In genomic region chr2:30238906-30239465, GRCm38 (mm10) we compare ENCODE assay signal across 8 mouse cellular contexts. TPM values are rescaled to one million over a fixed set of nuclear protein-coding genes. Genes with fewer than 3 reads are reported as not detected.
A peak's percentile ranks its signal among the peaks of the same experiment; 100 is the strongest.
DNase-seq lines count a peak whose midpoint lies in the region; ATAC-seq lines count a peak whose summit lies in the region.
"Had no signal": no experiment of that assay in that cellular context is flagged by ENCODE, and none has a peak within 500 bp of the region (broad histone marks: within the 10 kb centered on the region; RNA-seq: fewer than 3 reads in every experiment).

No protein-coding gene starts in this region.

- no peak for ATAC-seq in neural tube, embryonic 11.5 days (ENCODE audit: insufficient read depth, low FRiP score, low TSS enrichment)
- ATAC-seq in heart, embryonic 11.5 days (replicated peaks; ENCODE audit: insufficient number of reproducible peaks, low FRiP score, low TSS enrichment): no peak
- ATAC-seq in liver, embryonic 11.5 days (replicated peaks; ENCODE audit: low FRiP score): no peak

- 74% methylated on average over 3 of the region's 3 CpGs for WGBS in neural tube, embryonic 11.5 days
- WGBS in heart, embryonic 11.5 days (ENCODE audit: insufficient replicate concordance): 61% methylated on average over 3 of the region's 3 CpGs
- WGBS in liver, embryonic 11.5 days: 80% methylated on average over 3 of the region's 3 CpGs

- H3K9ac ChIP-seq in neural tube, embryonic 11.5 days (ENCODE audit: low read length): peak overlapping the region; percentile 90
- H3K9ac ChIP-seq in heart, embryonic 11.5 days (ENCODE audit: low read depth, low read length): peak overlapping the region; percentile 94
- H3K9ac ChIP-seq in liver, embryonic 11.5 days (ENCODE audit: low read depth, low read length): peak overlapping the region; percentile 90

- H3K9me3 ChIP-seq in neural tube, embryonic 11.5 days (ENCODE audit: control insufficient read depth, low read length): no peaks in the 10 kb centered on the region
- H3K9me3 ChIP-seq in heart, embryonic 11.5 days (replicated peaks; ENCODE audit: control insufficient read depth, low read length): no peaks in the 10 kb centered on the region
- no peaks in the 10 kb centered on the region for H3K9me3 ChIP-seq in liver, embryonic 11.5 days (ENCODE audit: control insufficient read depth, low read length)

- peak overlapping the region; percentile 85 for H3K4me2 ChIP-seq in neural tube, embryonic 11.5 days (ENCODE audit: low read depth)
- peak overlapping the region; percentile 97 for H3K4me2 ChIP-seq in heart, embryonic 11.5 days
- H3K4me2 ChIP-seq in liver, embryonic 11.5 days: peak overlapping the region; percentile 96

- H3K27me3 ChIP-seq in neural tube, embryonic 11.5 days (ENCODE audit: control insufficient read depth, insufficient read depth, low read length): no peaks in the 10 kb centered on the region
- H3K27me3 ChIP-seq in heart, embryonic 11.5 days (ENCODE audit: control insufficient read depth, insufficient read depth, low read length): no peaks in the 10 kb centered on the region
- no peaks in the 10 kb centered on the region for H3K27me3 ChIP-seq in liver, embryonic 11.5 days (replicated peaks; ENCODE audit: control insufficient read depth, insufficient read depth, low read length)

- H3K27ac ChIP-seq in neural tube, embryonic 11.5 days (ENCODE audit: low read depth, low read length): no peak overlapping the region
- H3K27ac ChIP-seq in heart, embryonic 11.5 days (ENCODE audit: low read depth, low read length): peak overlapping the region; percentile 18
- H3K27ac ChIP-seq in liver, embryonic 11.5 days (ENCODE audit: low read depth, low read length): peak overlapping the region; percentile 1; the same call in 1 of the 2 replicates

- DNase-seq in neural tube, embryonic 11.5 days (ENCODE audit: low spot score): no peak
- no peak for DNase-seq in neural tube, embryonic 10.5 days (ENCODE audit: extremely low spot score, low spot score)
- DNase-seq in liver, embryonic 11.5 days (ENCODE audit: low spot score): no peak
- DNase-seq in urinary bladder, postnatal 14 days (ENCODE audit: low spot score): no peak
- DNase-seq in right cerebral cortex, adult 2 months (ENCODE audit: low spot score in 2 of 2): no peak
- DNase-seq in adipocyte (ENCODE audit: low spot score): no peak

- peaks cover 15% of the 10 kb centered on the region for H3K4me1 ChIP-seq in neural tube, embryonic 11.5 days (ENCODE audit: control insufficient read depth, insufficient read depth, low read length)
- peaks cover 38% of the 10 kb centered on the region for H3K4me1 ChIP-seq in heart, embryonic 11.5 days (ENCODE audit: control insufficient read depth, insufficient read depth, low read length)
- peaks cover 27% of the 10 kb centered on the region for H3K4me1 ChIP-seq in liver, embryonic 11.5 days (replicated peaks; ENCODE audit: control insufficient read depth, insufficient read depth, low read length)

- peaks cover 6% of the 10 kb centered on the region for H3K36me3 ChIP-seq in neural tube, embryonic 11.5 days (ENCODE audit: control insufficient read depth, insufficient read depth, low read length)
- H3K36me3 ChIP-seq in heart, embryonic 11.5 days (ENCODE audit: control insufficient read depth, insufficient read depth, low read length): peaks cover 12% of the 10 kb centered on the region
- H3K36me3 ChIP-seq in liver, embryonic 11.5 days (ENCODE audit: control insufficient read depth, insufficient read depth, low read length): peaks cover 2% of the 10 kb centered on the region; the same call in 1 of the 2 replicates

- H3K4me3 ChIP-seq in neural tube, embryonic 11.5 days (ENCODE audit: low read depth, low read length): peak overlapping the region; percentile 98
- H3K4me3 ChIP-seq in heart, embryonic 11.5 days (ENCODE audit: low read depth, low read length): peak overlapping the region; percentile 95
- H3K4me3 ChIP-seq in liver, embryonic 11.5 days (ENCODE audit: low read depth, low read length): peak overlapping the region; percentile 94

RNA-seq across cellular contexts. Expression of gene Gm28035, which starts 1.4 kb away (rescaled TPM):
- polyA plus RNA-seq in neural tube, embryonic 11.5 days (2014; fragmentation: Nextera tagmentation; extraction: Ambion mirVana): 0.17 TPM in 1 of 2 replicates, not detected in the other
- polyA plus RNA-seq in heart, embryonic 11.5 days (2014; fragmentation: Nextera tagmentation; extraction: Ambion mirVana): 0.49 TPM in 1 of 2 replicates, not detected in the other
- polyA plus RNA-seq in liver, embryonic 11.5 days (2014; fragmentation: Nextera tagmentation; extraction: Ambion mirVana): 0.16 and 0.23 TPM in 2 replicates

RNA-seq across cellular contexts. Expression of gene Lrrc8a, which starts 1.5 kb away (rescaled TPM):
- 46.6 and 49.7 TPM in 2 replicates for polyA plus RNA-seq in neural tube, embryonic 11.5 days (2014; fragmentation: Nextera tagmentation; extraction: Ambion mirVana)
- 38.1 and 46.9 TPM in 2 replicates for polyA plus RNA-seq in heart, embryonic 11.5 days (2014; fragmentation: Nextera tagmentation; extraction: Ambion mirVana)
- polyA plus RNA-seq in liver, embryonic 11.5 days (2014; fragmentation: Nextera tagmentation; extraction: Ambion mirVana): 21.4 and 21.7 TPM in 2 replicates

RNA-seq across cellular contexts. Expression of gene Phyhd1, which starts 27.0 kb away (rescaled TPM):
- 2.3 and 2.5 TPM in 2 replicates for polyA plus RNA-seq in neural tube, embryonic 11.5 days (2014; fragmentation: Nextera tagmentation; extraction: Ambion mirVana)
- polyA plus RNA-seq in heart, embryonic 11.5 days (2014; fragmentation: Nextera tagmentation; extraction: Ambion mirVana): 4.7 and 7.4 TPM in 2 replicates
- 10.5 and 11.7 TPM in 2 replicates for polyA plus RNA-seq in liver, embryonic 11.5 days (2014; fragmentation: Nextera tagmentation; extraction: Ambion mirVana)

RNA-seq across cellular contexts. Expression of gene Kyat1, which starts 33.3 kb away (rescaled TPM):
- polyA plus RNA-seq in neural tube, embryonic 11.5 days (2014; fragmentation: Nextera tagmentation; extraction: Ambion mirVana): 10.5 and 12.0 TPM in 2 replicates
- 13.6 and 15.5 TPM in 2 replicates for polyA plus RNA-seq in heart, embryonic 11.5 days (2014; fragmentation: Nextera tagmentation; extraction: Ambion mirVana)
- 17.7 and 18.2 TPM in 2 replicates for polyA plus RNA-seq in liver, embryonic 11.5 days (2014; fragmentation: Nextera tagmentation; extraction: Ambion mirVana)

RNA-seq across cellular contexts. Expression of gene Gm28038, which starts 41.9 kb away (rescaled TPM):
- polyA plus RNA-seq in neural tube, embryonic 11.5 days (2014; fragmentation: Nextera tagmentation; extraction: Ambion mirVana): not detected in 2 replicates
- not detected in 2 replicates for polyA plus RNA-seq in heart, embryonic 11.5 days (2014; fragmentation: Nextera tagmentation; extraction: Ambion mirVana)
- not detected in 2 replicates for polyA plus RNA-seq in liver, embryonic 11.5 days (2014; fragmentation: Nextera tagmentation; extraction: Ambion mirVana)
- polyA plus RNA-seq: brain, embryonic 14.5 days had no signal
